Mouse (Mus musculus): ENCODE measurements around the gene Git2. TPM values are rescaled to one million over a fixed set of nuclear protein-coding genes. Genes with fewer than 3 reads are reported as not detected.
A peak's percentile ranks its signal among the peaks of the same experiment; 100 is the strongest.

Git2 gene
- total RNA-seq, 2 experiments from 2014 or later: 17.3 to 20.1 TPM

DNA sequence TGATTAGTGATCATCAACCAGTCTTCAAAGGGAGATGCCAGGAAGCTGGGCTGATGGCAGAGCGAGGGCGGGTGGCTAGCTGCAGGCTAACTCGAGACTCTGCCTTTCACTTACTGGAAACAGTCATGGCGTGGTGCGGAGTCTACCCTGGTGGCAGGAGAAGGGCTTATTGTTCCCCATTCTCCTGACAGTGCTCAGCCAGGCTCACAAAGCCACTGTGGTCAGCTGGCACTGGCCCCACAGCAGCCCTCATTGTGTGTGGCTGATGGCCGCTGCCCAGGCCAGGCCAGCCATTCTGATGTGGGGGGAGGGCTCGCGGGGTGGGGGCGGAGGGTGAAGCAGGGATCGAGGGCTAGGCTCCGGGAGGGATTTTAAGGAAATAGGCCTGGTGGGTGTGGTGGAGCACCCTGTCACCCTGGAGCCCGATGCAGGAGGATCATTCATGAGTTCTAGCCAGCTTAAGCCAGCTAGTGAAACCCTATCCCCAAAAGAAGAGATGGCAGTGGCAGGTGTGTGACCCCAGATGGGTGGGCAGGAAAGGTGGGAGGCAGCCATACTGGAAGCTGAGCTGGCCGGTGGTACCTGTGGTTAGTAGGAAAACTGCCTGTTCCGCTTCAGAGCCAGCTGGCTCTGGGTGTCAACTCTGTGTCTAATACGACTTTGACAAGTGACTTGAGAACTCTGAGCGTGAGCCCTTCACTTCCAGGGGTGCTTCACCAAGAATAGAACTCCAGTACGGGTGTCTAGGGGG lies 95.3 kb downstream of the Git2 start:
- TF ChIP-seq CTCF (IDR thresholded peaks at IDR 0.05): no peak
- H3K27ac ChIP-seq: peak overlapping the region; percentile 65
- intact Hi-C loops (cut with DNase I): no loop called here

More for the DNA sequence above, 95.3 kb downstream of the Git2 start:
- peak; percentile 18 for DNase-seq
- H3K4me3 ChIP-seq: peak overlapping the region; percentile 15; the same call in 1 of the 2 replicates

Small RNA genes within 50 kb of the gene (microRNA-seq; reads per million reads assigned to microRNA genes)
- gene Mir7028: not detected

Other genes with a start within 250 kb of the Git2 start
- 1 to 10 TPM in 1 of 2 experiments, under 1 TPM in 1; 0.18 to 1.1 TPM for gene Fam222a, start 207.5 kb downstream of the Git2 start, total RNA-seq (2021)
- gene Trpv4, start 117.1 kb downstream of the Git2 start, total RNA-seq (2021): 1 to 10 TPM; 1.9 to 2.0 TPM
- gene Gltp, start 84.5 kb downstream of the Git2 start, total RNA-seq (2021): 10 to 100 TPM in 1 of 2 experiments, 1 to 10 TPM in 1; 6.7 to 10.8 TPM
- gene Tchp, start 67.8 kb downstream of the Git2 start, total RNA-seq (2021): 1 to 10 TPM; 3.6 to 3.8 TPM
- gene Ankrd13a, start 840 bp downstream of the Git2 start, total RNA-seq (2021): 10 to 100 TPM; 15.4 to 19.6 TPM
- gene 1500011B03Rik, start 48.0 kb upstream of the Git2 start, total RNA-seq (2021): 1 to 10 TPM; 3.9 to 4.6 TPM
- gene 4930519G04Rik, start 78.1 kb upstream of the Git2 start, total RNA-seq (2021): not detected
- not detected for gene Gm9936, start 83.2 kb upstream of the Git2 start, total RNA-seq (2021)
- 1 to 10 TPM; 1.1 to 2.0 TPM for gene Oasl2, start 121.4 kb upstream of the Git2 start, total RNA-seq (2021)
- under 1 TPM in 1 of 2 experiments, not detected in 1; 0.64 TPM for gene Oasl1, start 147.7 kb upstream of the Git2 start, total RNA-seq (2021)
- 10 to 100 TPM; 24.7 to 26.6 TPM for gene 2210016L21Rik, start 166.6 kb upstream of the Git2 start, total RNA-seq (2021)
- gene Hnf1a, start 195.6 kb upstream of the Git2 start, total RNA-seq (2021): not detected
- gene Sppl3, start 235.6 kb upstream of the Git2 start, total RNA-seq (2021): 10 to 100 TPM; 20.1 to 20.8 TPM

All from gastrocnemius, adult 2 months (tissue).